Mouse (Mus musculus): ENCODE measurements around the gene Nfya.
A peak's percentile ranks its signal among the peaks of the same experiment; 100 is the strongest.

Gene Nfya

DNA sequence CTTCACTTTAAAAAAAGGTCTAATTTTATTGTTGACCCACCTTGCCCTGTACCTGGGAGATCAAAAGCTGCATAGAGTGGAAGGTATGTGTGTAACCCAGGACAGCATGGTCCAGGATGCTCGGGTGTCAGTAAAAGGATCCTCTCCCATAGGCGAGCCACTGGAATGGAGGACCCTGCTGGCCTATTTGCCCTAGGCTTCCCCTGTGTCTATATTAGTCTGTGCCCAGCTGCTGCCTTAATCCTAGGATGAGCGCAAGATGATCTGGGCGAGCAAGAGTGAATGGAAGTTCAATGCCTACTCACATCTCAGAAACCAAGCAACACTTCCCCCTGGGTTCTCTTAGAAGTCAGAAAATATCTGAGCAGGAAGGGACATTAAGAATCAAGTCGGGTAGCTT is 21.3 kb upstream of the Nfya start:
- DNase-seq (ENCODE audit: low spot score) = no peak

DNA sequence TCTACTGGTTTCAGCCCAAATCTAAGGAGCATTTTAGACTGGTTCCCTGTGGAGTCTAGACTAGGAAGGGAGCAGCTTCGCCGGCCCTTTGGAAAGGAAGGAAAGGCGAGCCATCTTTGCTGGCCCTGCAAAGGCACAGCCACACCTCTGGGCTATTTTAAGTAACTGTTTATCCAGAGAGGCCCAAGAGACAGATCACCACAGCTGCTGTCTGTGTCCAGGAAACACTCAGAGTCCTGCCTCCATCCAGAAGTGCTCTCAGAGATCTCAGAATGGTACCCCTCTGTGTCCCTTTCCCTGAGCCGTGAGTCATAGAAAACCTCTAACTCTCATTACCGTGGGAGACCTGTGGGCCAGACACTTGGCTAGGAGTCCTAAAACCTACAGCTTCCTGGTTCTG is 20.7 kb upstream of the Nfya start:
- DNase-seq (ENCODE audit: low spot score) = peak; percentile 38

DNA sequence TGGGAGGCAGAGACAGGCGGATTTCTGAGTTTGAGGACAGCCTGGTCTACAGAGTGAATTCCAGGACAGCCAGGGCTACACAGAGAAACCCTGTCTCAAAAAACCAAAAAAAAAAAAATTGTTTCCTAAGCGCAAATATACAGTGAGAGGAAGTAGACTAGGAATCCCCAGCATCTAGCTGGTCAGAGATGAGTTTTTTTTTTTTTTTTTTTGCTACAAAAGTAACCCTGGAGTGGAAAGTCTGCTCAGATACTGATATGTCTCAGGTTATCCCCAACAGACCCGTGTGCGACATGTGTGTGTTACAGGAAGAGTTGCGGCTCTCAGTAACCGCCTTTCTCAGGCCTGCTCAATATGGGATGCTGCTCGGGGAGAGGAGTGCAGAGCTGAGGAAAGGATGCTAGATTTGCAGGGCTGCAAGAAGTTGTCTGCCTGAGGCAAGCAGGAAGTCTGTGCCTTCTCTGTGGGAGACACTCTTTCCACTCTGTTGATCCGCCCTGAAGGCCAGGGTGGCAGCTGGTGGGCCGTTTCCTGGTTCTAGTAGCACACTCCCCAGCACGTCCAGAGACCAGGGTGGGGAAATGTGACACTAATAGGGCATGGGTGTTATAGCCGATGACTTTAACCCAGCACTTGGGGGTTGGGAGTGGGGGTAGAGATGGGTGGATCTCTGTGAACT is 18.3 kb upstream of the Nfya start:
- DNase-seq (ENCODE audit: low spot score) = no peak

DNA sequence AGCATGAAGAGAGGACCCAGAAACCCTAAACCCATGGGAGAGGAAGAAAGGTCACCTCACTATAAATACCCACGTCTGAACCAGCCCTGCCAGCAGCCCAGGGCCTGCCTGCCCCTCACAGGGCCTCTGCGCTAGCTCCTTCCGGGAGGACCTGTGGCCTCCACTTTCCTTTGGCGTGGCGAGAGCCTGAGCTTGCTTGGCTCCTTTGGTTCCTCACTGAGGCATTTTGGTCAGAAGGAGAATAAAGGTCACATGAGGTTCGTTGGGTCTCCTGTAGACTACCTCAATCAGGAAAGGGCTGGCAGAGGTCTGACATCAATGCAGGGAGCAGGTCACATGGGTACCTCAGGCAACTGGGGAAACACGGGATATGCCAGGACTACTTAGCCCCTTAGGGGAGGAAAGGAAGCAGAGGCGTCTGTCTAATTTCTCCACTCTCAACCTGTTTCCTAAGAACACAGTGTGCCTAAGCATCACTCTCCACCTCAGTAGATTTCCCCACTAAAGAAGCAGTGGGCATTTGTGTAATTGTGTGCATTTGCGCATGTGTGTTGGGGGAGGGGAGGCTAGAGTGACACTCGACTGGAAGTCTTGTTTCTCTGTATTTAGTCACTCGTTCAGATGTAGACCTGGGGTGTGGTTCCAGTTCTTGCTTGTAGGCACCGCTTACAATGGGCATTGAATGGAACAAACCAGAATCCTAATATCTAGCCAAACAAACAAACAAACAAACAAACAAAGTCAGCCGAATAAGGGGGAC is 17.5 kb upstream of the Nfya start:
- DNase-seq (ENCODE audit: low spot score) = no peak

DNA sequence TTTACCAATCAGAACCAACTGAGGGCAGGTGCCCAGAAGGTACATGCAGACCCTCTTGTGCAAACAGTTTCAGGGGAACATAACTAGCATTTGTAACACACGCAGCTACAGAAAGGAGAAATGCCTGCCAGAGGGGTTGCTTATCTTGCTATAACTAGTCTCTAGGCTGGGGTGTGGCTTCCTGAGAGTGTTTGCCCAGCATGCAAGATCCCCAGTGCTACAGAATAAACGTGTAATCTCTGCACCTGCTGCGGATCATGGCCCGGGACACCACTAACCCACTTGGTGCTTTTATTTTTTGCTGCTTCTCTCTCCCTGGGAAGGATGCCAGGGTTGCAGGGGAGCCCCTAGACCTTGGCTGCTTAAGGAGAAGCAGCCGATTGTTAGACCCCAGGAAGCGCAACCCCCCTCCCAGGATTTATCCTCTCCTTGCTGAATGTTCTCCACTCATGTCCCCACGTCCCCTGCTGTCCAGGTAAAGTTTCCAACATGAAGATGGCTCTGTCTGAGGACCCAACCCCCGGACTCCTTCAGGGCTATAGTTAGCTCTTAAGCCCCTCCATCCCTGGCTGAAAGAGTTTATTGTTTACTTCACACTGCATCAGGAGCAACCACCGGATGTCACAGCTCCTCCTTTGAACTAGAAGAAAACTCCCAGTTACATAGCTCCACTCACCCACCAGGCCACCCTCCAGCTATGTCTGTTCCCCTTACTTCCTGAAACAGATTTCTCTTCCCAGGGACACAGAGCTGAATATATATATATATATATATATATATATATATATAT is 16.3 kb upstream of the Nfya start:
- DNase-seq (ENCODE audit: low spot score) = no peak

DNA sequence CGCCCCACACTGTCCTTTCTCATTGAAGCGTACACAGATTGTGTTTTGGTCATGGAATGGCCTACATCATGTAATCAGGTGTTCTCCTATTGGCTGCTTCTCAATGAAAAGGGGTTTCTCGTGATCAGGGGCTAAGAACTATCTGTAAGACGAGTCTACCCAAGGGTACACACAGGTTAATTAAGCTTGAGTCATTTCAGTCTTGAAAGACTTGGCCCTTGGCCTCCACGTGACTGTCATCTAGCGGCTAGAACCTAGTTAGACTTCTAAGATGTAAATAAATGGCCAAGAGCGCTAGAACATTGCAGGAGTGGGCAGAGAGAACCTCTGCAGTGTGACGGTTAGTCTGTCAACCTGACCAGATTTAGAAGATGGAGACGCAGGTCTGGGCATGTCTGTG is 14.5 kb upstream of the Nfya start:
- DNase-seq (ENCODE audit: low spot score) = no peak

DNA sequence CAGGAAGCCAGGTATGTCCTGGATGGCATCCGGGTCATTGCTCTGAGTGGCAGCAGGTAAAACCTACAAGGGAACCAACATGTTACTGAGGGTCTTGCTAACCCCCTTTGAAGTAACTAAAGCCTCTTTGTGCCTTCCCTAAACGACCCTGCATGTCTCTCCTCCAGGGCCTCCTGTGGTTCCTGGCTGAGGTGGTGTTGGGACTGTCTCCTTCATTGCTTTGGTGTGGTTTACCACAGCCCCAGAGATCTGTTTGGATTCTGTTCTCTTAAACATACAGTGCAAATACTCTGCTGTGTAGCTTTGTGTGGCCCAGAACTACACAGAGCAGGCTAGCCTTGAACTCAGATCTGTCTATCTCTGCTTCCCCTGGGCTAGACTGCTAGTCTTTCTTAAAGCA is 9.9 kb upstream of the Nfya start:
- DNase-seq (ENCODE audit: low spot score) = no peak

DNA sequence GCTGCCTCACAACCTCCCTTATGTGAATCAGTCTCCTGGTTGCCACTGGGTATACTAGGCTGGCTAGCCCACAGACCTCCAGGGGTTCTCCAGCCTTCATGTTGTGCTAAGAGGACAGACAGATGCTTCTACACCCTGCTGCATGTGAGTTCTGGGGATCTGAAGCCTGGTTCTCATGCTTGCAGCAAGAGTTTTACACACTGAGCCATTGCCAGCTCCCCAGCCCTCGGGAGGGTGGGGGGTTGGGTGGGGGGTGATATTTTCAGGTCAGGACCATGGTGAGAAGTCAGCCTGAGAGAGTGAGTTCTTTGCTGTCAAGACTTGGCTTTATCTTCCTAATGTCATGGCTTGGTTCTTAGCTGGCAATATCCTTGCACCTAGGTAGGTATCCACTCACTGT is 9.1 kb upstream of the Nfya start:
- DNase-seq (ENCODE audit: low spot score) = no peak

DNA sequence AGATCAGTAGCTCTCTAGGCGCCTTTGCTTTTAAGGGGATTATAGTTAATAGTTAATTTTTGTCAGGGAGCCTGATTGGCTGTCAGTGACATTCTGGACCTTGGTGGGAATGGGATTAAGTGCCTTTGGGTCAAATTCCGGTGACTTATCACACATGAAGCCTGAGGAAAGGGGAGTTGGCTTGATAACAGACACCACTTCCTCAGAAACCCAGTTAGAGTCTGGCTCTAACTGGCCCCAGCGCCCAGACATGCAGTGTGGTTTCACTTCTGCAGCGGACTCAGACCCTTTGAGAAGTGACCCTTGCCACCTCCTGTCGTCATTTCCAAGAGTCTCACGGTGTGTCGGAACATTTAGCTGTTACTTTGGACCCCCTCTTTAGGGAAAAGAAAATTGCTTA is 8.5 kb upstream of the Nfya start:
- no peak for DNase-seq (ENCODE audit: low spot score)

DNA sequence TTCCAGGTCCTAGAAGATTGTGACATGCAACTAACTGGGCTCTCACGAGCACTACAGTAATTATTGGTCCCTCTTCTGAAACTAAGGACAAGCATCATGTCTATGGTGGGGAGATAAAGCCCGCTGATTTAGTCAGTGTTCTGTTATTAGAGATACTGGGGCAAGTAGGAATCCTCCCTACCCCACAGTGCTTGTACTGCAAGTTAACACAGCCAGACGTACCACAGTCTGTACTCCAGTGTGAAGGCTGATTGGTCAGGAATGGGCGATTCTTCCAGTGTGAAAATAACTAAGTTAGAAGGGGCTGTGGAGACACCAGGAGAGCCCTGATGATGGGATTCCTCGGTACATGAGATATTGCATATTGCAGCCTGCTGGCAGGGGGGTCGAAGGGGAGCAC is 7.8 kb upstream of the Nfya start:
- DNase-seq (ENCODE audit: low spot score) = no peak

DNA sequence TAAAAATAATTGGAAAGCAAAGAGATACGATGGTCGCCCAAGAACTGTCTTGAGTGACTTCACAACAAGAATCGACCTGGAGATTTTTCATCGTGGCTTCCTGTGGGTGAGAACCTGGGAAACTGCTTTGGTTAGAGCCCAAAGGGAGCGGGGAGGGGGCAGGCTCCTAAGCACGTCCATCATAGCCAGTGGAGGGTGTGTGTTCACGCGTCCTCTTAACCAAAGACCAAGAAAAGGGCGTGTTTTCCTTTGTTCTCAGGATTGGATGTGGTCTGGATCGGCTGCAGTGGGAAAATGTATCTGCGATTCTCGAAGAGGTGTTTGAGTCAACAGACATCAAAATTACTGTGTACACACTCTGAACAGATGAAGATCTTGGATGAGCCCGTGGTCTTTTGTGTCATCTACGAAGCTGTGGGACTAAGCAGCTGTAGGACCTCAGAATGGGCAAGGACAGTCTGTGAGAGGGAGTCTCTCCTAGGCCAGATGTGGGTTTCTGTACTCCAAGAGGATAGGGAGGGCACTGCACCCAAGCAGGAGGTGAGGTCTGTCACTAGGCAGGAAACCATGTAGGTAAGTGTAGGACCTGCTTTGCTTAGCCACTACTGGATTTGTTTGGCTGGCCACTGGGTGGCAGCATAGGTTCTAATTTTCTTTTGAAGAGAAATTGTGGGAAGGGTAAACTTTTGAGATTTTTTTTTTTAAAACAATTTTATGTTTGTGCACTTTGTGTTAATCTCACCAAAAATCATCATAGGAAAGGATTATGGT is 6.9 kb upstream of the Nfya start:
- DNase-seq (ENCODE audit: low spot score) = peak; percentile 72

DNA sequence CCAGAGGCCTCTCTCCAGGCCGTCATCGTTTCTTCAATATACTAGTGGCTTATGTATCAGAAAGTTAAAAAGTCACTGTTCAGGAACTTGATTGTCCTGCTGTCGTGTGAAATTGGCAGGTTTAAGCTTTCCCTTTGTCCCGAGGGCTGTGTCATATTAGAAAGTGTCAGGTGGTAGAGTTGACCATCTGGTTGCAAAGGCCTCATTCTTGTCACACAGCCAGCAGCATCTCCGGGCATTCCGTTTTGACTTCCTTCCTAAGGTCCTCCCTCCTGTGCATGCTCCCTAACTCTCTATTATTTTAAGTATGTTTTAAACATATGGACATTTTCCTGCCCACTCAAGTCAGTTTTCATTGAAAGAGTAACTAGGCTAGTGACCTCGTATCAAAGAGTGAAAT is 6.3 kb upstream of the Nfya start:
- DNase-seq (ENCODE audit: low spot score) = no peak

DNA sequence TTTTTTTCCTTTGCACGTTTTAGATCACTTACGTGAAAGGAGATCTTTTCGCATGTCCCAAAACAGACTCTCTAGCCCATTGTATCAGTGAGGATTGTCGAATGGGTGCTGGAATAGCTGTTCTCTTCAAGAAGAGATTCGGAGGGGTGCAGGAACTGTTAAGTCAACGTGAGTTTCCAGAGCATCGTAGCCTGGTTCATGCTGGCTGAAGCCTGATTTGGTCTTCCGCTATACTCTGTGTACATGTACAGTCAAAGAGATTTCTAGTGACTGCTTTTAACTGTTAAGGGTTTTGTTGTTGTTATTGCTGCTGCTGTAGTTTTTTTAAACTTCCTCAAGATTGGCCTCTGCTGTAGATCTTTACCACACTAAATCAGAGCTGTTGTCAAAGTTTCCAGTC is 1.5 kb upstream of the Nfya start:
- peak; percentile 36 for DNase-seq (ENCODE audit: low spot score)

DNA sequence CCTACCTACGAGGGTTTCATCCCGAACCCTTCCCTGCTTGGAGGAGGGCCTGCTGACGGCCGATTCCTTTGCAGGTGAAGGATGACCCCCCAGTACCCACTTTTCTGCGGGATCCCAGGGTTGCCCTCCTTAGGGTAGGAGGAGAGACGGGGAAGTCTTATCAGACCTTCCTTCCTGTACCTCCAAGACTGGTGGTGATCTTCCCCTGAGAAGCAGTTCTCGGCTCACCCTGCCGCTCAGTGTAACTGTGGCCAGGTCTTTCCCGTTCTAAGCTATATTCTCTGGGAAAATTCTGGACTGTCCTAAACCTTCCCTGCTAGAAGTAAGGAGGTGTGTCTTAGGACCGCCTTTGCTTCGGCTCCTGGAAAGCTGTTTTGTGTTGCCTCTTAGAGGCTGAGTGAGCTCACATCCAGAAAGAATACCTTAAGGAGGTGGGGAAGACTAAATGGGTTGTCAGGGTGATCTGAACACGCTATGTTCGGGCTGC is 636 bp upstream of the Nfya start:
- DNase-seq (ENCODE audit: low spot score) = peak; percentile 71

DNA sequence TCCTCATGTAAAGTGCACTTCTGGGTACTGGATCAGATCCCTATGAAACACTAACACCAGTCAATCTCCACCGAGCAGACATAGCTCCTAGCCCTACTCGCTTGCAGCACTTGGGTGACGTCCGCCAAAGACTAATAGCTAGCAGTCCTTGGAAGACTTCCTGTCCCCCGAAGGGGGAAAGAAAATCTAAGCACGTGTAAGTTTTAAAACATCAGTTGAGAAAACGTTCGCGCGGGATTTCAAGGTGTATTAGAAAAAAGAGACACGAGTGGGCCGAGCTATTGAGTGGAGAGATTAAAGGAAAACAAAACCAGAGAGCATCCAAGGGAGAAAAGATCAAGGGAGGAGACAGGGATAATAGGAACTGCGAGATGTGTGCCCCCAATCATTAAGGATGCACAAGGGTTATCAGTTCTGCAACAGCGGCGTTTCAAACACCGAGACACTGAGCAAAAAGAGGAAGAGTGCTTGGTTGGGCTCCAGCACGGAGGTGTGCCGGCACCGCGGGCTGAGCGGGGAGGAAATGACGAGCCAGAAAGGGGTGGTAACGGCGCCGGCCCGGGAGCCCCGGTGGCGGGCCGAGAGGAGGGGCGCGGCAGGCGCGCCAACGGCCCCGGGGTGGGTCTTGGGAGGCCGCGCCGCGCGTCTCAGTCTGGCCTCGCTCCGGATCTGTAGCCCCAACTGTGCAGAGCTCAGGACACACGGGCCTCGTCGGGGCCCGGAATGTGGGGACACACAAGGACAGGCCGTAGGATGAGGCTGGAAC is 997 bp downstream of the Nfya start:
- peak; percentile 80 for DNase-seq (ENCODE audit: low spot score)

DNA sequence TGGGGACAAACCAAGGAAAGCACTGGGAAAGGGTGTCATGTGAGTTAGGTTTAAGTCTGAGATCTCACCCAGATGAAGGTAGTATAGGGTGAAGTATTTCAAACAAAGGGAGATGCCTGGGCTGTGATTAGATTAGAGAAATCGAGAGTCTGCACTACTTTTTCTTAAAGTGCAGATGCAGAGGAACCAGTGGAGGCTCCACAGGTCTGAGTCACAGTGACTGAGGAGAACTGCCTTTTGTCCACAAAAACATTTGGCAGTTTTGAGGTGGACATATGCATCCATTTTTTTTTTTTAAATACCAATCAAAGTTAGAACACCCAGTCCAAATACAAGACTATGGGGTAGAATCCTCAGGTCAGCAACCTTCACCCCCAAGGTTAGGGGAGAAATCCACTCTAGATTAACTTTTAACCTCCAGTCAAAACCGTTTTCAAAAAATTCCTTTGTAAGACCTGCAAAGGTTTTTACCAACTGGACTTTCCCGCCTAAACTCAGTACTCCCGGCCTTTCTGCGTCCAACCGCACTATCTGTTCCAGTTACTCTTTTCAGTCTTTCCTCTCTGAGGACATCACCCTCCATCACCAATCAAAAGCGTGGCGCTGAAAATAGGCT is 1.7 kb downstream of the Nfya start:
- DNase-seq (ENCODE audit: low spot score) = no peak

DNA sequence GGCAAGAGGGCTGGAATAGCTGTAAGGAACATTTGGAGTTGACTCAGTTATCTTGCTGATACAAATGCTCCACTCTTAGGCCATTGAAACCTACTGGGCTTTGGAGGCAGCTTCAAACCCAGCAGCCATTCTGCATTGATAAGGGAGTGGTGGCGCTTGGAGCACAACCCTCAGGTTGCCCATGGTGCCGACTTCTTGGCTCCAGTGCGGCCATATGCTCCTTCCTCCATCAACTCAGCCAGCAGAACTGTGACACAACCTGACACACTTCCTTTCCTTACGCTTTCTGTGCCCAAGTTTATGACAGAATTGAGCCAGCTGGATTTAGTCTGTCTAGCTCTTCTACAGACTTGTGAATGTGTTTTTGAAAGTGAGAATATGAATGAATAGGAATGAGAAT is 2.6 kb downstream of the Nfya start:
- no peak for DNase-seq (ENCODE audit: low spot score)

DNA sequence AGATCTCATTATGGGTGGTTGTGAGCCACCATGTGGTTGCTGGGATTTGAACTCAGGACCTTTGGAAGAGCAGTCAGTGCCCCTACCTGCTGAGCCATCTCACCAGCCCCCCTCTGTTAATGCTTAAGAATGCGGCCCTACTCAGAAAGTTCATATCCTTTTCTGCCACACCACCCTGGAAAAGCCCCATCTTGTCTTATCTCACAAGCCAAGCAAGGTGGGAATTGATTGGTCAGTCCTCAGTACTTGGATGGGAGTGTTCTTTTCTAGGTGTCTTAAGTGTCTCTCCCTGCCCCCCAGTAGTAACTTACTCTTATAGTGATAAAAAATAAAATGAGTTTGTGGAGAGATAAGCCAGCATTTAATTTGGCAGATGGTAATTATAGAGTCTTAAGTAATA is 5.0 kb downstream of the Nfya start:
- DNase-seq (ENCODE audit: low spot score) = no peak

DNA sequence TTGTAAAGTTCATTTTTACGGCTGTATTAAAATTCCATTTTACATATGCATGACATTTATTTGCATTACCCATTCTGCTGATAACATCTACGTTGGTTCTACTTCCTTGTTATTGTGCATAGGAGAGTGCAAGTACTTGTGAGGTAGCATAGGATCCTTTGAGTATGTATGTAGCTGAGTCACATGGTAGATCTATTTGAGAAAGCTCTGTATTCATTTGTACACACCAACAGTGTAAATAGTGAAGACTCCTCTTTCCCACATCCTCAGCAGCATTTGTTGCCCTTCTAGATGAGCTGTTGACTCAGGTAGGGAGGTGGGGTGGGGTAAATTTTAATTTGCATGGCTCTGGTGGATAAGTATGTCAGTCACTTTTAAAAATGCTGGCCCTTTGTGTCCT is 5.9 kb downstream of the Nfya start:
- no peak for DNase-seq (ENCODE audit: low spot score)

DNA sequence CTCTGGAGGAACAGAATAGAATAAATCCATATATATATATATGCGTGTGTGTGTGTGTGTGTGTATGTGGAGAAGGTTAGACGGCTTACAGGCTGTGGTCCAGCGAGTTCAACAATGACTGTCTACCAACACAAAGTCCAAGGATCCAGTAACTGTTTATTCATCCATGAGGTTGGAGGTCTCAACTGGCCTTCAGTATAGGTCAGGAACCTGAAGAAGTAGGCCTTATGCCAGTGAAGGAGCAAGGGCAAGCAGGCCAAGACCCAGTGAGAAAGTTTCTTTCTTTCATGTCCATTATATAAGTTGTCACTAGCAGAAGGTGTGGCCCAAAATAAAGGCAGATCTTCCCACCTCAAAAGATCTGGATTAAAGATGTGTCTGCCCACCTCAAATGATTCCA is 7.0 kb downstream of the Nfya start:
- DNase-seq (ENCODE audit: low spot score) = no peak

DNA sequence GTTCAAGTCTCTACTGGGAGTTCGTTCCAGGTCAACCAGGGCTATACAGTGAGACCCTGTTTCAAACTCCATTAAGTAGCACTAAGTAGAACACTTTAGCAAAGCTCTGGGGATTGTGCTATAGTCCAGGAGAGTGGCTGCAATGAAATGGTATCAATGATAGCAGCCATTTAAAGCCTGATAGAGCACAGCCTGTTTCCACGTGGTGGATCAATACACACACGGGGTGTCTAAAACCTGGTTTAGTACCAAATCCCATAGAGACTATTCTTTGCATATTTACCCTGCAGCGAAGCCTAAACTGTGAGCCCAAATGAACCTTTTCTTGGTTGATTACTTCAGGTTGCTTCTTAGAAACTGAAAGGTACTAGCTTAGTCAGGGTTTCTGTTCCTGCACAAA is 8.0 kb downstream of the Nfya start:
- DNase-seq (ENCODE audit: low spot score) = no peak
